Mouse (Mus musculus): ENCODE measurements at regions not wholly inside any gene's neighbourhood (a gene's known extent, or its start where the extent isn't known, plus 50 kb on each side); places are given as distances from the start of the nearest gene placed in this dataset.
"Not testable (repeated sequence)": the region's sequence is repeated elsewhere in the genome, so short reads cannot be mapped to it uniquely, and the experiment has no call there.

DNA sequence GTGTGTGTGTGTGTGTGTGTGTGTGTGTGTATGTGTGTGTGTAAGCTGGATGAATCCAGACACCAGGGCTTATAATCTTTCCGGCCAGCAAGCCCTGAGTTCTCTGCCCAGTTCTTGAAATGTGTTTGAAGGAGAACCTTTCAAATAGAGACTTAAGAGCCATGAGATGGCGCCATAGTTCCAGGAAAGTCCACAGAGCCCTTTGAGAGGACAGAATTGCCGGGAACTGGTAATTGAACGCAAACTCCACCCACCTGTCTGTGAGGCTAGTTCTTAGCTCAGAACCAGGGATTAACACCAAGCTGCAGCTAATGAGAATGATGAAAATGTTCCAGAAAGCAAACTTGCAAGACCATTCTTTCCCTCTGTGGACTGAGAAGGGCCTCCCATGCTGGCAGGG lies 72.2 kb downstream of the Trim42 start:
- DNase-seq = peak; percentile 20

DNA sequence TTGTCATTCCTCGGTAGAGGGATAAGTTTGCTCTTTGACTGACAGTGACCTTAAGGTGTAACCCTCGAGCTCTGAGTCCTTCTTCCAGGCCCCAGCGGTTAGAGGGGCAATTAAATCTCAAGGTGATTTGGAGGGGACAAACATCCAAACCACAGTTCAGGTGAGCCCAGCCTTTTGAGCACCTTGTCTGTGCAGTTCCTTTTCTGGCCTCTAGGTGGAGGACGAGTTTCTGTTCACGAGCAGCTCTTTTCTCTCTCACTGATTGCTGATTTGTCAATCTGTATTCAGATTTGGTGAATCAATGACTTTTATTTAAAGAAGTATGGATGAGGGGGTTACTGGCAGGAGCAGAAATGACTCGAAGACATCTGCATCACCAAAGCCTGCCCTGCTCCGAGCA lies 74.0 kb downstream of the Trim42 start:
- DNase-seq = peak; percentile 19

DNA sequence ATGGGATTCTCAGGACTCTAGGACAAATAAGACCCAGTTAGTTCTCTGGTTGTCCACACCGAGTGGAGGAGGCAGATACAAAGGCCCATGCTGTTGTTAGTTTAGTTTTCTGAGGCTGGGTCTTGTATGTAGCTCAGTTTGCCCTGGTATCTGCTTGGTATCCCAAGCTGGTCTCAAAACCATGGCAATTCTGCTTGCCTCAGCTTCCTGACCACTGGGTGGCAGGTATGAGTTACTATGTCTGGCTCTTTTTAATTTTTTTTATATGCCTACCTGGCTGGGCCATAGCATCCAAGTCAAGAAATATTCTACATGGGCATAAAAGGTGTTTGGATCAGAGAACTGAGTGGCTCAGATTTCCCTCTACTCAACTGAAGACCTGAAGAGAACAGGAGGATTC lies 77.9 kb downstream of the Trim42 start:
- no peak for DNase-seq

DNA sequence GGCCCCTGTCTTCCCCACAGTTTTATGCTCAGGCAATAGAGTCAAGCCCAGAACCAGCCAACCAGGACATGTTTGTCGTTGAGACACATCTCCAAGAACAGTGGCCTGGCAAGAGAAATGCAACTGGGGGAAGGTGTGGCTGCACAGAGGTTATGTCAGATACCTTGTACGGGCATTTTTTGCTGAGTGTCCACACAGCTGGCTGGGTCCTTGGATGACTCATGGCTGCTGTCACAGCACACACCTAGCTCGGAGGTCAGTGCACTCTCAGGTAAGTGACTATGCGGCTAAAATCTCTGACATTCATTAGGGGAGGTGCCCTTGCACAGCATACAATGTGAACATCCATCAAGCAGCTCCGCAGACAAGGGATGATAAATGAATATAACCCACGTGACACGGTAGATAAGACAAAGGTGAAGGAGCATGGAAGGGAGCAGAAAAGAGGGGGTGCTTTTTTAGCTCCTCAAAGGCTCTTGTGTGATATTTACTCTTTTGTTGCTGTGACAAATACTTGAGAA lies 85.4 kb downstream of the Trim42 start:
- no peak for DNase-seq

DNA sequence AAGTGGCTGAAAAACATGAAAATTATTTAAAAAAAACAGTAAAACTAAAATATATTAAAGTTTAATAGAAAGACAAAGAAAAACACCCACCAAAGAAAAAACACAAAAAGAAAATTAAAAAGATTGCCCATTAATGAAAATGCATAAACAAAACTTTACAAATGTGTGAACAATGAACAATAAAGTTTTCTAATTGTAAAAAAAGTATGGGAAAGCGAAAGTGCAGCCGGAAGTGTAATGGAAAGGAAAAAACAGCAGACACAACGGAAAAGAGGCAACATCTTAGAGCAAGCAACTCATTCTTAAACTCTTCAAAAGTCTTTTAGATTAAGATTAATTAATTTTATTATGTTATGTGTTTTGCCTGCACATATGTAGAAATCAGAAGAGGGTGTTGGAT lies 87.7 kb downstream of the Trim42 start:
- DNase-seq = no peak

DNA sequence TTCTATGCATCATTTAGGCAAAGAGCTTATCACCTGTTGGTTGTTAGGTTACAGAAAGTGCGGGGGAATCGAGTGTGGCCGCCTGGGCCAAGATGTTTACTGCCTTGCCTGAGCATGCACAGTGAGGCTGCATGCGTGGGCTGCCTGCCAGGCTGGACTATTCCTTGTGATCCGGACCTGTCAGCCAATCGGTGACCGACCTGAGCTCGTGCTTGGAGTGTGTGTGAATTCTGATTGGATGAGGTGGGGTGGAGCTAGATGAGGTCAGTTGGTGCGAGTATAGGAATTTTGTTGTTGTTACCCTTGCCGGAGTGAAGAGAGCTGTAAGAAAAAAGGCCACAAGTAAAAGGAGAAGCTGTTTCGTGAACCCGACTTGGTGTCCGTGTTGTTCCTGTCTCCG lies 94.3 kb downstream of the Trim42 start:
- DNase-seq = not testable (repeated sequence)

DNA sequence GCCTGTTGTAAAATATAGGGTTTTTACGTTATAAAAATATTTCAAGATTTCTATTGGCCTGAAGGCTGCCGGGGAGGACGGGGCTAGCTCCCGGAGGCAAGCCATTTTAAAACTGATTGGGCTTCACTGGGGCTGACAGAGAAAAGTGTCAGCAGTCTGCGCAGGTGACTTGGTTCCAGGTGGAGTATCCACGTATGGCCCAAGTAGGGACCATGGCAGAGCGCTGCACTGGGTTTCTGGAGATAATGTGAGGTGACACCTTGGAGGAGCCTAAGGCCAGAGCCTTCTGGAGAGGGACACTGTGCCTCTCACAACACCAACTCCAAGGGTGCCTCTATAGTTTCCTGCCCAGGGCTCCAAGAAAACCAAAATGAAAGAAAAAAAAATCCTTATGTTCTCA lies 95.9 kb downstream of the Trim42 start:
- no peak for DNase-seq

DNA sequence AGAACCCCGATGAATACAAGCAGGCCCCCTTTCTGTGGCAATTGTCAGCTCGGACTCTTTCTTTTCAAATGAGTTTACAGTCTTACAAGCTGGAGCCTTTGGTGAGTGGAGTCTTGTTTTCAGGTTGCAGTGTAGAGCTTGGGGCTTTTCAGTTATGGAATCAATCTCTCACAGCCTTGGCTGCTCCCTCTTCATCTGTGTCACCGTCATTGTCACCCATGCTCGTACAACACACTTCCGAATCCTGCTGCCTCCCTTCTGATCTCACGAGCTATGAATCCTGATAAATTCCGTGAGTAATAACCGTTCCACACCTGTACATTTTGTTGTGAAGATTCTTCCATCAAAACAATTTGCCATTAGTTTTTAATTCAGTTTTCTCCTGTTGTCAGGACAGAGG lies 97.7 kb downstream of the Trim42 start:
- DNase-seq = no peak

DNA sequence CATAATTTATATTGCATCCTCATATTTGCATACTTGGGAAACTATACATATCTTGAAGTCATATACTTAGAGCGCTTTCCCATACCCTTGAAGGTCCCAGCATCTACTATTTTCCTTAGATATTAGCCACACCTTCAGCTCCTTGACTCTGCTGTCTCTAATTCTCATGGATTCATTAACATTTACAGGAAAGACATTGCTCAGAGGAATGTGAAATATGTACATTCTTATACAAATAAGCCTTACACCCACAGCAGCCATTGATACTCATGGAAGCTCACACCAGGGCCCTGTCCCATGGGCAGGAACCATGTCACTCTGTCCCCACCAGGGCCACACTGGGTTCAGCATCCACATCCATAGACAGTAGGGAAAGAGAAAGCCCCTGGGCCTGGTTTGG lies 122.1 kb downstream of the Trim42 start:
- no peak for DNase-seq

DNA sequence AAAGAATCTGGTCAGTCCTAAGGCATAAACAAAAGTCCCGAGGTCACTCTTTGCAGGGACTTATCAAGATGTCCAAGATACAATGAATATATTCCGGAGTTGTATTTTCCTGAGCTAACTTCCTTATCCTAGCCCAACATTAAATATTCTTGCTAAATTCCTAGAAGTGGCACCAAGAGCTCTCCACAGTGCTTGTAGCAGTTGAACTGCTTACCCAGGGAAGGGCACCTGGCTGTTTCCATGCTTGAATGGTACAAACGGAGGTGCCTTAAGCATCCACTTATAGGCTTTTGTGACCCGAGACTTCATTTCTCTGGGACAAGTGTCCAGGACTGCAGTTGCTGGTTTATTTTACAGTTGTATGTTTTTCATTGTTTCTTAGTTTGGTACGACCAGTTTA lies 115.1 kb upstream of the Slc25a36 start:
- no peak for DNase-seq

DNA sequence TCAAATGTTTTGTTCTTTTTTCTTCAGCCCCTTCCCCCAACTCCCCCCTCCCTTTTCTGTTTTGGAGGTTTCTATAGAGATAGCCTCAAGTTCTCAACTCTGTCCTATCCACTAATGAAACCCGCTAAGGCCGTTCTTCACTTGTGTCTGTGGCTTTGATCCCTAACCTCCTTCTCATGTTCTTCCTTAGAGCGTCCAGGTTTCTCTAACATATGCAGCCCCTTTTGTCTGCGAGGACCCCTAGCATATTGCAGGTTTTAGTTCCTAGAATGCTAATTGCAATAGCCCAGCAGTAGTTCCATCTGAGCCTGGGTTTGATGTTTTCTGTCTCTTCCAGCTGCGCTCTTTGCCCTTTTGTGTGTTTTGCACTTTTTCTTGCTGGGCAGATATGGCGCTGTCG lies 113.6 kb upstream of the Slc25a36 start:
- DNase-seq = no peak

DNA sequence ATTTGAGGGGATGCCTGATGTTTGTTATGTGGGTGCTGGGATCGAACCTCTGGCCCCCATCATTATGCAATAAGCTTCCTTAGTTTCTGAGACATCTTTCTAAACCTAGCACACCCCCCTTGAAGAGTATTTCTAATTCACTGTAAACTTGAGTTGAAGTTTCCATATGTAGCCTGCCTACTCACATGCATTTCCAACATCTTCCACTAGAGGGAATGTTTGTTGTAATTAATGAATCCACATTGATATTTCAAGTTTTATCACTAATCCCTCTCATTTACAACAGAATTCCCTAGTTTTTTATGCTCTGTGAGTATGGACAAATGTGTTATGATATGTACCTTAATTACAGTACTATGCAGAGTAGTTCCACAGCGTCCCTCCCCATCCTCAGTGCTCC lies 103.8 kb upstream of the Slc25a36 start:
- DNase-seq = no peak

DNA sequence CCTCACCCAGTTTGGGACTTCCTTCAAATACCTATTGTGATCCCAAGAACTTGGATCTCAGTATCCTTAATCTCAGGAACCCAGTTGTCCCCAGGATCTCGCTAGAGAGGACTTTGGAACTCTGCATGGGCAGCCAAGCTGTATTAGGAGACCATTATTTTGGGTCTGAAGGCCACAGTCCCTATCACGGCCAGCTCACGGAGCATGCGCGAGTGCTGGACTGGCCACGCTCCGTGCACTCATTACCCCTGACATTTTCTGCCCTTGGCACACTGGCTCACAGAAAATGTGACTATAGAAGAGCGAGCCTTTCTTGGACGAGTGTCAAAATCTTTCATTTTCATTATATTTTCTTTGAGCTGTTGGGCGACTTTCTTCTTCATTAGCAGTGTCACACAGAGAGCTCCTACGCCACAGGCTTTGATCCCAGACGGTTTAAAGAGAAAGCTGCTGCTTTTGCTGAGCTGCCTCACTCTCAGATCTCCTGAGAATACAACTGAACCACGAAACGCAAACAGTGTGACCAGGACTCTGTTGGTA lies 79.4 kb upstream of the Slc25a36 start:
- DNase-seq = peak; percentile 61

DNA sequence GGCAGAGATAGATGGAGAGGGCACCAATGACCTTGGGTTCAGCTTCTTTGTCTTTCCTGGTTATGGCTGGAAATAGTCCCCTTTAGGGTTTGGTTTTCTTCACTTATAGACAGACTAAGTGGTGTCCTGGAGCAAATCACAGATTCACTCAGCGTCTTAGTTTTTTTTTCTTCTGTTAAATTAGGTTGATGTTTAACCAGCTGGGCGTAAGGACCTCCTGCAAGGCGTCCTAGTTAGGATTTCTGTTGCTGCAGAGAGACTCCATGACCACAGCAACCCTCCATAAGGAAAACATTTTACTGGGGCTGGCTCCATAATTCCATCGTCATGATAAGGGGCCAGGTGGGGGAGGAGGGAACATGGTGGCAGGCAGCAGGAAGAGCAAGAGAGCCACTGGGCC lies 78.7 kb upstream of the Slc25a36 start:
- DNase-seq = no peak

DNA sequence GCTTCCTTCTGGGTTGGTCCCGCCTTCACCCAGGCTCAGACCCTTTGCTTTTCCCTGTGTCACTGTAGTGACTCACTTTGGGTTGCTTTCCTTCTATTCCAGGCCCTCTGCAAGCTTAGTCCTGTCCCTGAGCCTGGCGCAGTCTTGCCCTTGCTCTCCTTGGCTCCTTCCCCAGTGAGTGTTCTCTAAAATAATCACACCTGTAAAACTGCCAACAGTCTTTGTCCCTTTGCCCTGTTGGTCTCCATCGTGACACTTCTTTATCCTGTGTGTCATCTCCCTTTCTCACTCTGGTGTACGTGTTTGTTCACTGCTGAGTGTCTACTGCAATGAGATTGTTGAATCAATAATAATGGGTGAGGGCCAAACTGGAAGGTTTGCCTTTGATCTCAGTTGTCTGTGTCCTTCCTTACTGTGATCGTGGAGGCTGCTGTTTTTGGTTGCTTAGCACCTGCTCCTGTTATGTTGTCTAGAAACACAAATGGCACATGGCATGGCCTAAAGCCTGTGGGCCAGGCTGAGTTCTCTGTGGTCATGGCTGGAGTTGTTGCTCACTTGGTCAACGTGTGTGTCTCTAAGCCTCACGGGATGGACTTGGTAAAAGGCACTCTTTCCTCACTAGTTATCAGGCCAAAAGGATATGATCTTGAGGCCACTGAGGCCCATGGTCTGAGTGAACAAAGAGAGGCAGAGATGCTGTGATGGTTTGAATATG lies 77.8 kb upstream of the Slc25a36 start:
- peak; percentile 44 for DNase-seq

DNA sequence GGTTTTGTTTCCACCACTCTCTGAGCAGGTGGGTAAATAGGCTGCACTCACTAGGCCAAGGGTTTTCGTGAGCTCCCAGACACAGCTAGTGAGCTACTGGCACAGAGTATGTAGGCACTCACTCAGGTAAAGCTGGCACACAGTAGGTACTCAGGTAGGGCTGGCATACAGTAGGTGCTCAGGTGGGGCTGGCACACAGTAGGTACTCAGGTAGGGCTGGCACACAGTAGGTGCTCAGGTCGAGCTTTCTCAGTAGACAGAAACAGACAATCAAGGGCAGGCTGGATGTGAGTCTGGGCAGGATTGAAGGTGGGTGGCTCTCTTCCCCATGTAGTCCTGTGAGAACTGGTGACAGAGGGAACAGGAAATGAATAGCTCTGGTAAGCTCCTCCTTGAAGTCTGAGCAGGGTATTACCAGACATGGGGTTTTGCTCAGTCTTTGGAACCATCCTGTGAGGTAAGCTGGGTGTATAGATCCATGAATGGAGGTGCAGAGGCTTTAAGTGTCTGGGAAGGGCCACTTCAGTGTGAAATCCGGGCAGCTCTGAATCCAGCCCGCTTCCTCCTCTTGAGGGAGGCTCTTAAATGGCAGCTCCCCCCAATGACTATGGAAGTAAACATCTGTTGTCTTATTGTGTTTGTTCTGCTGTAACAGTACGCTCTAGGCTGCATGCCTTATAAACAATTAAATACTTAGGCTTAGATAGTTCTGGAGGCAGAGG lies 62.4 kb upstream of the Slc25a36 start:
- no peak for DNase-seq

DNA sequence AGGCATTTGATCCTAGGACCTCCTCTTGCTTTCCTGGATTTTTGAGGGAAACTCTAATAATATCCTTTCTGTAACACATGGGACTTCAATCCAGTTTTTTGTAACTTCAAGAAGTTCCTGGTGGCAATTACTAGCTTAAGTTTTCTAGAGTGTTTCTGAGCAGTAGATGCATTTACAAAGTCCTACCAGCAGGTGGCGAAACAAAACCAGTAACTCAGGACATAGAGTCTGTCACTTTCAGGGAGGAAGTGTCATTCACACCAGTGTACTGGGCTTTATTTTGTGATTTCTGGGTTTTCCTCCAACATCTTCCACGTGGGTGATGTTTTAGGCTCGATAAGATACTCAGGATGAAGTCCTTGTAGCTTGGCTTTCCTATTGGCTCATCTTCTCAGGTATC lies 61.1 kb upstream of the Slc25a36 start:
- peak; percentile 50 for DNase-seq

DNA sequence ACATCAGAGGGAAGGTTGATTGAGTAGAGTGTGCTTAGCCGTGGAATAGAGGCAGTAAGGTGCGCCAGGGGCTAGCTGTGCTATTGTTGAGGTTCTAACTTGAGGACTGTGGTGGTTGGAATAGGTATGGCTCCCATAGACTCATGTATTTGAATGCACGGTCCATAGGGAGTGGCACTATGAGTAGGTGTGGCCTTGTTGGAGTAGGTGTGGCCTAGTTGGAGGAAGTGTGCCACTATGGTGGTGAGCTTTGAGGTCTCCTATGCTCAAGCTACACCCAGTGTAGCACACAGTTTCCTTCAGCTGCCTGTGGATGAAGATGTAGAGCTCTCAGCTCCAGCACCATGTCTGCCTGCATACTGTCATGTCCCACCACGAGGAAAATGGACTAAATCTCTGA lies 60.5 kb upstream of the Slc25a36 start:
- DNase-seq = no peak

DNA sequence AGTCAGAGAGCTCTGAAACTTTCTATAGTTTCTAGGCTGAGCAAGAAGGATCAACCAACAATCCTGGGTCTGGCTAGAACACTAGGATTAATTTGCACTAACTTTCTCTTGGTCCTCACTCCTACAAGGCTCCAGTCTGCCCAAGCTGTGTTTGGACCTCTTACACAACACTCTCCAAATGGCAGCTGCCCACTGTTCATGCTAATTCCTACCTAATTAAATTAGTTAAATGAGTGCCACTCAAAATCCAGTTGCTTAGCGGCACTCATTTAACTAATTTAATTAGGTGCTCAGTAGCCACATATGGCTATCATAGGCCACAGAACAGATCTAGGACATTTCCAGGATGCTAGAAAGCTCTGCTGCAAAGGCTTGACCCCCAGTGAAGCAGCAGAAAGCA lies 59.9 kb upstream of the Slc25a36 start:
- DNase-seq = no peak

DNA sequence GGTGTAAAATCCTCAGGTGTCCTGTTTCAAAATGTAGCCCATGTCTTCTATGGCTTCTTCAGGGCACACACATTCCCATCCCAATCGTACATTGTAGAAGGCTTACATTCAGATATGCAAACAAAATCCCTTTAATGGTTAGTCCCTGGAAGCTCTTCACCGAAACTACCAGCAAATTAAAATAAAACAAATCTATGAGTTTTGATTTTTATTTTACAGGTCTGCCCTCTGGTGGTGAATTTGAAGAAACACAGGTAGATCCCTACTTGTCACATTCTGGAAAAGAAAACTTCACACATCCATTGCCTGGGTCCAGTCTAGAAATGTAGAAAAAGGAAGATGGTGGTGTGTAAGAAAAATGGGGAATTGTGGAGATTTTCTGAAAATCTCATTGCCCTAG lies 51.5 kb upstream of the Slc25a36 start:
- DNase-seq = no peak

Data from adrenal gland, postnatal 14 days (tissue).